Mouse (Mus musculus): ENCODE data around the gene Pdlim7. TPM values are rescaled to one million over a fixed set of nuclear protein-coding genes. Genes with fewer than 3 reads are reported as not detected.

The Pdlim7 gene
- polyA plus RNA-seq, 1 experiment from 2014 or later: 370 TPM

- H3K9ac ChIP-seq (ENCODE audit: low read length): no peak overlapping the region
- H3K36me3 ChIP-seq (ENCODE audit: control insufficient read depth, insufficient read depth, low read length): peaks cover 84% of the 10 kb centered on the region
- H3K4me1 ChIP-seq (ENCODE audit: control insufficient read depth in 2 of 2, insufficient read depth in 2 of 2, low read length in 2 of 2): peaks cover 29 to 46% of the 10 kb centered on the region in 2 experiments
- H3K4me3 ChIP-seq (ENCODE audit: control insufficient read depth in 1 of 2, insufficient read depth in 1 of 2, low read depth in 1 of 2, low read length in 2 of 2): no peak overlapping the region
- 66% methylated on average over 11 of the region's 11 CpGs for WGBS
- no peak overlapping the region for H3K27ac ChIP-seq (replicated peaks in 1 of 2; ENCODE audit: control insufficient read depth in 1 of 2, insufficient read depth in 1 of 2, low read depth in 2 of 2, low read length in 2 of 2)
- no peaks in the 10 kb centered on the region for H3K27me3 ChIP-seq (ENCODE audit: control insufficient read depth, insufficient read depth, low read length)
- H3K9me3 ChIP-seq (ENCODE audit: control insufficient read depth, low read length): no peaks in the 10 kb centered on the region
- no peak for ATAC-seq (ENCODE audit: insufficient number of reproducible peaks, insufficient read depth, low FRiP score, low read depth)
- no peak overlapping the region for H3K4me2 ChIP-seq (ENCODE audit: low read length)
Observed at GRCm38 (mm10) chr13:55507877-55508276, 5.6 kb downstream of the Pdlim7 start.

- Histone ChIP-seq H3K9me3 (ENCODE audit: control insufficient read depth, low read length) (no peaks in the 10 kb centered on the region), H3K27me3 (ENCODE audit: control insufficient read depth, insufficient read depth, low read length) (no peaks in the 10 kb centered on the region), H3K27ac (replicated peaks in 1 of 2; ENCODE audit: control insufficient read depth in 1 of 2, insufficient read depth in 1 of 2, low read depth in 2 of 2, low read length in 2 of 2) (no peak overlapping the region), H3K4me2 (ENCODE audit: low read length) (no peak overlapping the region), H3K9ac (ENCODE audit: low read length) (no peak overlapping the region), H3K4me3 (ENCODE audit: control insufficient read depth in 1 of 2, insufficient read depth in 1 of 2, low read depth in 1 of 2, low read length in 2 of 2) (no peak overlapping the region), H3K36me3 (ENCODE audit: control insufficient read depth, insufficient read depth, low read length) (peaks cover 91% of the 10 kb centered on the region), H3K4me1 (ENCODE audit: control insufficient read depth in 2 of 2, insufficient read depth in 2 of 2, low read length in 2 of 2) (peaks cover 25 to 41% of the 10 kb centered on the region in 2 experiments)
- 92% methylated on average over 10 of the region's 10 CpGs for WGBS
- no peak for ATAC-seq (ENCODE audit: insufficient number of reproducible peaks, insufficient read depth, low FRiP score, low read depth)
Observed at GRCm38 (mm10) chr13:55506697-55507096, 6.8 kb downstream of the Pdlim7 start.

- H3K9me3 ChIP-seq (ENCODE audit: control insufficient read depth, low read length): no peaks in the 10 kb centered on the region
- ATAC-seq (ENCODE audit: insufficient number of reproducible peaks, insufficient read depth, low FRiP score, low read depth): no peak
- H3K4me2 ChIP-seq (ENCODE audit: low read length): no peak overlapping the region
- H3K27ac ChIP-seq (replicated peaks in 1 of 2; ENCODE audit: control insufficient read depth in 1 of 2, insufficient read depth in 1 of 2, low read depth in 2 of 2, low read length in 2 of 2): no peak overlapping the region; a peak in 1 of 4 replicates
- H3K27me3 ChIP-seq (ENCODE audit: control insufficient read depth, insufficient read depth, low read length): no peaks in the 10 kb centered on the region
- peaks cover 96% of the 10 kb centered on the region for H3K36me3 ChIP-seq (ENCODE audit: control insufficient read depth, insufficient read depth, low read length)
- peaks cover 16 to 32% of the 10 kb centered on the region in 2 experiments for H3K4me1 ChIP-seq (ENCODE audit: control insufficient read depth in 2 of 2, insufficient read depth in 2 of 2, low read length in 2 of 2)
- WGBS: 90% methylated on average over 9 of the region's 9 CpGs
- no peak overlapping the region for H3K4me3 ChIP-seq (ENCODE audit: control insufficient read depth in 1 of 2, insufficient read depth in 1 of 2, low read depth in 1 of 2, low read length in 2 of 2)
- H3K9ac ChIP-seq (ENCODE audit: low read length): no peak overlapping the region
Observed at GRCm38 (mm10) chr13:55505810-55506209, 7.7 kb downstream of the Pdlim7 start.

GRCm38 (mm10) chr13:55504390-55504789, 9.1 kb downstream of the Pdlim7 start:
- WGBS: 76% methylated on average over 5 of the region's 5 CpGs
- Histone ChIP-seq H3K4me2 (ENCODE audit: low read length) (no peak overlapping the region), H3K9ac (ENCODE audit: low read length) (no peak overlapping the region), H3K27me3 (ENCODE audit: control insufficient read depth, insufficient read depth, low read length) (no peaks in the 10 kb centered on the region), H3K4me1 (ENCODE audit: control insufficient read depth in 2 of 2, insufficient read depth in 2 of 2, low read length in 2 of 2) (peaks cover 4 to 17% of the 10 kb centered on the region in 2 experiments), H3K9me3 (ENCODE audit: control insufficient read depth, low read length) (no peaks in the 10 kb centered on the region), H3K27ac (replicated peaks in 1 of 2; ENCODE audit: control insufficient read depth in 1 of 2, insufficient read depth in 1 of 2, low read depth in 2 of 2, low read length in 2 of 2) (no peak overlapping the region), H3K36me3 (ENCODE audit: control insufficient read depth, insufficient read depth, low read length) (peaks cover 100% of the 10 kb centered on the region), H3K4me3 (ENCODE audit: control insufficient read depth in 1 of 2, insufficient read depth in 1 of 2, low read depth in 1 of 2, low read length in 2 of 2) (no peak overlapping the region)
- no peak for ATAC-seq (ENCODE audit: insufficient number of reproducible peaks, insufficient read depth, low FRiP score, low read depth)

GRCm38 (mm10) chr13:55502405-55502804, 11.1 kb downstream of the Pdlim7 start:
- 0 out of 2 replicates have a peak, but pooled peaks cover 9% of the 10 kb centered on the region for H3K27me3 ChIP-seq (ENCODE audit: control insufficient read depth, insufficient read depth, low read length)
- H3K4me2 ChIP-seq (ENCODE audit: low read length): no peak overlapping the region
- peaks cover 100% of the 10 kb centered on the region for H3K36me3 ChIP-seq (ENCODE audit: control insufficient read depth, insufficient read depth, low read length)
- no peak for ATAC-seq (ENCODE audit: insufficient number of reproducible peaks, insufficient read depth, low FRiP score, low read depth)
- H3K4me3 ChIP-seq (ENCODE audit: control insufficient read depth in 1 of 2, insufficient read depth in 1 of 2, low read depth in 1 of 2, low read length in 2 of 2): no peak overlapping the region
- WGBS: 85% methylated on average over 8 of the region's 8 CpGs
- H3K9ac ChIP-seq (ENCODE audit: low read length): no peak overlapping the region
- H3K27ac ChIP-seq (replicated peaks in 1 of 2; ENCODE audit: control insufficient read depth in 1 of 2, insufficient read depth in 1 of 2, low read depth in 2 of 2, low read length in 2 of 2): no peak overlapping the region
- peaks cover 0 to 6% of the 10 kb centered on the region in 2 experiments; a peak in 1 of 4 replicates for H3K4me1 ChIP-seq (ENCODE audit: control insufficient read depth in 2 of 2, insufficient read depth in 2 of 2, low read length in 2 of 2)
- no peaks in the 10 kb centered on the region for H3K9me3 ChIP-seq (ENCODE audit: control insufficient read depth, low read length)

DNA sequence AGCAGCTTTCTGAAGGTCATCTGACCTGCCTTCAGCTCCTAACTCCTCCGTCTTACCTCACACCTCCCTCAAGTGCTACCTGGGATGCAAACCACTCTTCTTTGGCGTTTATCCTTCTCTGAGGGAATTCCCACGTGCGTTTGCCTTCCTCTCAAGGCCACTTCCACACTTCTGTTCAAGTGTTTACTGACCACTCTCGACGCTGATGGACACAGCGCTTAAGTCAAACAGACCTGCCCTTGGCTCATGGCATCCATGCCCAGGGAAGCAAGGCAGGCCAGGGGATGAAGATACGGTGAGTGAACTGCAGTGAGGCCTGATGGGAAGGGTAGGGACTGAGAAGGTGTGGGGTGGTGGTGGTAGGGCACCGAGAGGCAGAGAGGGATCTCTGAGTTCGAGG, 12.9 kb downstream of the Pdlim7 start:
- WGBS: 72% methylated on average over 10 of the region's 10 CpGs
- Histone ChIP-seq H3K4me2 (ENCODE audit: low read length) (no peak overlapping the region), H3K36me3 (ENCODE audit: control insufficient read depth, insufficient read depth, low read length) (peaks cover 89% of the 10 kb centered on the region), H3K9me3 (ENCODE audit: control insufficient read depth, low read length) (no peaks in the 10 kb centered on the region), H3K4me3 (ENCODE audit: control insufficient read depth in 1 of 2, insufficient read depth in 1 of 2, low read depth in 1 of 2, low read length in 2 of 2) (no peak overlapping the region), H3K27me3 (ENCODE audit: control insufficient read depth, insufficient read depth, low read length) (0 out of 2 replicates have a peak, but pooled peaks cover 9% of the 10 kb centered on the region), H3K9ac (ENCODE audit: low read length) (no peak overlapping the region), H3K4me1 (ENCODE audit: control insufficient read depth in 2 of 2, insufficient read depth in 2 of 2, low read length in 2 of 2) (peaks cover 10 to 17% of the 10 kb centered on the region in 2 experiments), H3K27ac (replicated peaks in 1 of 2; ENCODE audit: control insufficient read depth in 1 of 2, insufficient read depth in 1 of 2, low read depth in 2 of 2, low read length in 2 of 2) (no peak overlapping the region)
- no peak for ATAC-seq (ENCODE audit: insufficient number of reproducible peaks, insufficient read depth, low FRiP score, low read depth)

DNA sequence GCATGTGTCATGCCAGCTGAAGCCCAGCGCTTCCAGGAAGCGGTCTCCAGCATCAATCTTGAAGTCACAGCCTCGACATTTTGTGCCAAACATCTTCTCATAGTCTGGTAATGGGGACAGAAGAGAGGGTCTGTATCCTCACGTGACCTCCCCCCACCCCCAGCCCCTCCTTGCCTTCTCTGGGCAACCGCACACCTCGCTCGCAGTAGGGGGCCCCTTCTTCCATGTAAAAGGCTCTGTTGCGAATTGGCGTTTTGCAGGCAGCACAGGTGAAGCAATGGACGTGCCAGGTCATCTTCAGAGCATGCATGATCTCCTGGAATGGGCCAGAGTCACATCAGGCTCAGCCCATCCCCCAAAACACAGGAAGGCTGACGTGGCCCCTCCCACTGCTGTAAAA, 14.6 kb downstream of the Pdlim7 start:
- Histone ChIP-seq H3K4me3 (ENCODE audit: control insufficient read depth in 1 of 2, insufficient read depth in 1 of 2, low read depth in 1 of 2, low read length in 2 of 2) (no peak overlapping the region), H3K27ac (replicated peaks in 1 of 2; ENCODE audit: control insufficient read depth in 1 of 2, insufficient read depth in 1 of 2, low read depth in 2 of 2, low read length in 2 of 2) (no peak overlapping the region), H3K9ac (ENCODE audit: low read length) (no peak overlapping the region), H3K4me1 (ENCODE audit: control insufficient read depth in 2 of 2, insufficient read depth in 2 of 2, low read length in 2 of 2) (peaks cover 21 to 25% of the 10 kb centered on the region in 2 experiments), H3K9me3 (ENCODE audit: control insufficient read depth, low read length) (no peaks in the 10 kb centered on the region), H3K36me3 (ENCODE audit: control insufficient read depth, insufficient read depth, low read length) (peaks cover 72% of the 10 kb centered on the region), H3K4me2 (ENCODE audit: low read length) (no peak overlapping the region), H3K27me3 (ENCODE audit: control insufficient read depth, insufficient read depth, low read length) (peaks cover 16% of the 10 kb centered on the region)
- WGBS: 83% methylated on average over 11 of the region's 11 CpGs
- no peak for ATAC-seq (ENCODE audit: insufficient number of reproducible peaks, insufficient read depth, low FRiP score, low read depth)

GRCm38 (mm10) chr13:55496661-55497060, 16.8 kb downstream of the Pdlim7 start:
- peaks cover 21 to 25% of the 10 kb centered on the region in 2 experiments for H3K4me1 ChIP-seq (ENCODE audit: control insufficient read depth in 2 of 2, insufficient read depth in 2 of 2, low read length in 2 of 2)
- no peak overlapping the region for H3K4me3 ChIP-seq (ENCODE audit: control insufficient read depth in 1 of 2, insufficient read depth in 1 of 2, low read depth in 1 of 2, low read length in 2 of 2)
- peaks cover 37% of the 10 kb centered on the region for H3K27me3 ChIP-seq (ENCODE audit: control insufficient read depth, insufficient read depth, low read length)
- ATAC-seq (ENCODE audit: insufficient number of reproducible peaks, insufficient read depth, low FRiP score, low read depth): no peak
- no peaks in the 10 kb centered on the region for H3K9me3 ChIP-seq (ENCODE audit: control insufficient read depth, low read length)
- no peak overlapping the region for H3K9ac ChIP-seq (ENCODE audit: low read length)
- H3K27ac ChIP-seq (replicated peaks in 1 of 2; ENCODE audit: control insufficient read depth in 1 of 2, insufficient read depth in 1 of 2, low read depth in 2 of 2, low read length in 2 of 2): no peak overlapping the region
- H3K4me2 ChIP-seq (ENCODE audit: low read length): no peak overlapping the region
- H3K36me3 ChIP-seq (ENCODE audit: control insufficient read depth, insufficient read depth, low read length): peaks cover 50% of the 10 kb centered on the region
- 79% methylated on average over 6 of the region's 6 CpGs for WGBS

Measured in heart, embryonic 14.5 days (tissue).